Mouse (Mus musculus): Measurements from ENCODE around the gene Gm21885. TPM values are rescaled to one million over a fixed set of nuclear protein-coding genes. Genes with fewer than 3 reads are reported as not detected.

The Gm21885 gene
- total and polyA plus RNA-seq, 3 experiments, result 0.30 to 0.44 TPM; not detected in 1

DNA sequence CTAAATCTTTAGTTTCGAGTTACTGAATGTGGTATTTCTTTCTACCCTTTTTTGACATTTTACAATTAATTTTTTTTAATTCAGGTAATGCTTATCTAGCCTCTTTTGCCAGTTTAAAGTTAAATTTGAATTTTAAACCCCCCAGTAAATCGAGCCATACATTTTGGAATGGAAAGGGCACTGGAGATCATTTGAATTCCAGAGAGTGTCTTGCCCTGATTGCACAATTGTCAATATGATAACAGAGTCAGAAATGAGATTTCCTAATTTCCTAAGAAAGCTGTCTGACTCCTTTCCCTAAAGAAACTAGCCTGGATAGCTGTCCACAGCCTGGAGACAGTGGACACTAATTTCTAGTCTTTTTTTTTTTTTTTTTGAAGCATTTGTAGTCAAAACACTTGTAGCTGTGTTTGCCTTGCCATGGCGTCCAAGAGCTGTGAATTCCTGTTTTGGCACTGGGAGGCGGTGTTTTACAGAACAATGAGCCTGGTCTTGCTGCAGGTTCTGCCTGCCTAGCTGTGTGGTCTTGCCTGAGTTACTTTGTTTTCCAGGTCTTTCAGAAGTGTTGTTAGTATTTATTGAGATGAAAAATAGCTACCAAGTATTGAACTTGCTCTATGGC lies 47.7 kb downstream of the Gm21885 start:
- 30% methylated on average over 4 of the region's 4 CpGs for WGBS
- DNase-seq, result peak; percentile 51 to 52
- Histone ChIP-seq H3K27ac (peak overlapping the region; percentile 15), H3K9ac (ENCODE audit: low read depth, low read length) (no peak overlapping the region), H3K4me3 (no peak overlapping the region), H3K4me1 (ENCODE audit: control insufficient read depth, insufficient read depth, low read length) (peaks cover 11% of the 10 kb centered on the region), H3K79me2 (replicated peaks; ENCODE audit: control insufficient read depth, insufficient read depth, low read length) (peaks cover 4% of the 10 kb centered on the region; the same call in 1 of the 2 replicates), H3K36me3 (ENCODE audit: control insufficient read depth, insufficient read depth, low read length) (peaks cover 37% of the 10 kb centered on the region), H3K27me3 (ENCODE audit: control insufficient read depth, insufficient read depth, low read length) (no peaks in the 10 kb centered on the region)
- intact Hi-C loops (cut with DNase I), result loop anchor here (1.0 to 5.0 kb wide), 2 partner anchors 75 to 218 kb away; partner anchors contain the start of gene Rsad1
- TF ChIP-seq CTCF (IDR thresholded peaks at IDR 0.05), result peak; percentile 72
- no peak for TF ChIP-seq POLR2A (IDR thresholded peaks at IDR 0.05; ENCODE audit: insufficient read depth, low read depth, low read length)
- 0 out of 2 replicates have a peak, but pooled peaks have one; percentile 50 for TF ChIP-seq EP300 (IDR thresholded peaks at IDR 0.05; ENCODE audit: insufficient read depth, low read depth, low read length)

DNA sequence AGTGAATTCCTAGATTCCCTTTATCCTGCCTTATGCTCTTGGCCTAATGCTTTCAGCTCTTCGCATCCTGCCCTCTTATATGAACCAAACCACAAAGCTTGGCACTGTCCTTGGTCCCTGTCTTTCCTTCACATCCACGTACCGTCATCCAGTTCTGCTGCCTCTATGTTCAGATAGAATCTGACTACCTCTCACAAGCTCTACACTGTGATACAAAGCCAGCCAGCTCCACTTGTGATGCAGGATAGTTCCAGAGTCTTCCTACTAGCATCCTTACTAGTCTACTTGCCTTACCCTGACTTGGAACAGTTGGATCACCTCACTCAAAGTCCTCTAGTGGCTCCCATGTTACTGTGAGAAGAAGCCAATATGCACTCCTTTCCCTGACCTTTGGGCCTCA lies 48.5 kb downstream of the Gm21885 start:
- WGBS, result 61% methylated on average over 3 of the region's 3 CpGs
- no peak overlapping the region; the same call in 1 of the 2 replicates for H3K27ac ChIP-seq
- intact Hi-C loops (cut with DNase I), result no loop called here
- no peak overlapping the region for H3K9ac ChIP-seq (ENCODE audit: low read depth, low read length)
- peaks cover 4% of the 10 kb centered on the region; the same call in 1 of the 2 replicates for H3K79me2 ChIP-seq (replicated peaks; ENCODE audit: control insufficient read depth, insufficient read depth, low read length)
- no peaks in the 10 kb centered on the region for H3K27me3 ChIP-seq (ENCODE audit: control insufficient read depth, insufficient read depth, low read length)
- no peak overlapping the region for H3K4me3 ChIP-seq
- peaks cover 11% of the 10 kb centered on the region for H3K4me1 ChIP-seq (ENCODE audit: control insufficient read depth, insufficient read depth, low read length)
- DNase-seq, result no peak
- TF ChIP-seq POLR2A (IDR thresholded peaks at IDR 0.05; ENCODE audit: insufficient read depth, low read depth, low read length) (no peak), CTCF (IDR thresholded peaks at IDR 0.05) (no peak), EP300 (IDR thresholded peaks at IDR 0.05; ENCODE audit: insufficient read depth, low read depth, low read length) (no peak)
- peaks cover 37% of the 10 kb centered on the region for H3K36me3 ChIP-seq (ENCODE audit: control insufficient read depth, insufficient read depth, low read length)

DNA sequence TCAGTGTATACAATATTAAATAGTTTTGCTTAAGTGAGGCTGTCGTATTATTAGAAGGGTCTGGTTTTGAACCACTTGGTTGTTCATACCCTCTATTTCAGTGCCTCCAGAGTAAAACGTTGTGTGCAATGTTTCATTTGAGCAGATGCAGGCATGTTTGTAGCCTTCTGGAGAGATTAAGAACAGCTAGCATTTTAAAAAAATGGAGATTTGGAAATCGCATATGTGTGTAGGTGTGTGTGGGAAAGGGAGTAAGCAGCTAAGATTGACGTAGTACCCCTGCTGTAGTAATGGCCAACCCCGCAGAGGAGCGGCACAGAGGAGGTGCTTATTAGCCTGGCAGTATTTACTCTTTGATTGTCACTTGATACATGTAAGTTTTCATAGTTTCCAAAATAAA lies 51.1 kb downstream of the Gm21885 start:
- H3K36me3 ChIP-seq (ENCODE audit: control insufficient read depth, insufficient read depth, low read length), result peaks cover 35% of the 10 kb centered on the region
- H3K79me2 ChIP-seq (replicated peaks; ENCODE audit: control insufficient read depth, insufficient read depth, low read length), result peaks cover 4% of the 10 kb centered on the region; the same call in 1 of the 2 replicates
- no peak overlapping the region for H3K4me3 ChIP-seq
- H3K27ac ChIP-seq, result no peak overlapping the region
- intact Hi-C loops (cut with DNase I), result no loop called here
- H3K4me1 ChIP-seq (ENCODE audit: control insufficient read depth, insufficient read depth, low read length), result peaks cover 7% of the 10 kb centered on the region
- WGBS, result 74% methylated on average over 6 of the region's 6 CpGs
- H3K27me3 ChIP-seq (ENCODE audit: control insufficient read depth, insufficient read depth, low read length), result no peaks in the 10 kb centered on the region
- H3K9ac ChIP-seq (ENCODE audit: low read depth, low read length), result no peak overlapping the region
- TF ChIP-seq CTCF (IDR thresholded peaks at IDR 0.05) (no peak), EP300 (IDR thresholded peaks at IDR 0.05; ENCODE audit: insufficient read depth, low read depth, low read length) (no peak), POLR2A (IDR thresholded peaks at IDR 0.05; ENCODE audit: insufficient read depth, low read depth, low read length) (no peak)
- DNase-seq, result no peak

DNA sequence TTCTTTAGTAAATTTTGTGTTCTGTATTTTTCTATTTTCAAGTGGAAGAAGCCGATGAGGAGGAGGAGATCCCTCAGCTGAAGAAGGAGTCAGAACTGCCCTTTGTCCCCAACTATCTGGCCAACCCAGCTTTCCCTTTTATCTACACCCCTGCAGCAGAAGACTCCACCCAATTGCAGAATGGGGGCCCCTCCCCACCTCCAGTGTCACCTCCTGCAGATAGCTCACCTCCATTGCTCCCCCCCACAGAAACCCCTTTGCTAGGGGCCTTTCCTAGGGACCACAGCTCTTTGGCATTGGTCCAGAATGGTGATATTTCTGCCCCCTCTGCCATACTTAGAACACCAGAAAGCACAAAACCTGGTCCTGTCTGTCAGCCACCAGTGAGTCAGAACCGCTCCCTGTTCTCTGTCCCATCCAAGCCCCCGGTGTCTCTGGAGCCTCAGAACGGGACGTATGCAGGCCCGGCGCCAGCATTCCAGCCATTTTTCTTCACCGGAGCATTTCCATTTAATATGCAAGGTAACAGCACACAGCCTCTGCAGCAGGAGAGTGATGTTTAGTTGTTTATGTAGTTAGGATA lies 52.8 kb downstream of the Gm21885 start:
- Histone ChIP-seq H3K4me3 (no peak overlapping the region), H3K27me3 (ENCODE audit: control insufficient read depth, insufficient read depth, low read length) (no peaks in the 10 kb centered on the region), H3K4me1 (ENCODE audit: control insufficient read depth, insufficient read depth, low read length) (peaks cover 7% of the 10 kb centered on the region), H3K27ac (no peak overlapping the region), H3K79me2 (replicated peaks; ENCODE audit: control insufficient read depth, insufficient read depth, low read length) (peaks cover 4% of the 10 kb centered on the region; the same call in 1 of the 2 replicates), H3K9ac (ENCODE audit: low read depth, low read length) (no peak overlapping the region), H3K36me3 (ENCODE audit: control insufficient read depth, insufficient read depth, low read length) (peaks cover 32% of the 10 kb centered on the region)
- DNase-seq, result no peak
- intact Hi-C loops (cut with DNase I), result no loop called here
- 75% methylated on average over 8 of the region's 8 CpGs for WGBS
- TF ChIP-seq EP300 (IDR thresholded peaks at IDR 0.05; ENCODE audit: insufficient read depth, low read depth, low read length) (no peak), CTCF (IDR thresholded peaks at IDR 0.05) (no peak), POLR2A (IDR thresholded peaks at IDR 0.05; ENCODE audit: insufficient read depth, low read depth, low read length) (no peak)

Other genes starting within 250 kb of the Gm21885 start
- gene Tob1, start 70.4 kb upstream of the Gm21885 start, total RNA-seq (2021), result 10 to 100 TPM; 47.6 to 55.1 TPM
- 29.0 and 33.1 TPM in 2 replicates for gene Tob1, start 70.4 kb upstream of the Gm21885 start, polyA plus RNA-seq (2012; rRNA removed)
- 1 to 10 TPM; 4.3 to 6.3 TPM for gene Wfikkn2, start 35.9 kb upstream of the Gm21885 start, total RNA-seq (2021)
- 4.5 and 4.6 TPM in 2 replicates for gene Wfikkn2, start 35.9 kb upstream of the Gm21885 start, polyA plus RNA-seq (2012; rRNA removed)
- 10 to 100 TPM; 32.1 to 36.0 TPM for gene Luc7l3, start 40.1 kb downstream of the Gm21885 start, total RNA-seq (2021)
- gene Luc7l3, start 40.1 kb downstream of the Gm21885 start, polyA plus RNA-seq (2012; rRNA removed), result 8.1 and 17.2 TPM in 2 replicates
- gene Ankrd40, start 46.1 kb downstream of the Gm21885 start, total RNA-seq (2021), result 100 to 1,000 TPM; 254 to 285 TPM
- 287 and 346 TPM in 2 replicates for gene Ankrd40, start 46.1 kb downstream of the Gm21885 start, polyA plus RNA-seq (2012; rRNA removed)
- gene Abcc3, start 111.1 kb downstream of the Gm21885 start, total RNA-seq (2021), result 1 to 10 TPM; 1.6 to 2.3 TPM
- gene Abcc3, start 111.1 kb downstream of the Gm21885 start, polyA plus RNA-seq (2012; rRNA removed), result 1.8 and 2.0 TPM in 2 replicates
- 10 to 100 TPM; 12.2 to 12.9 TPM for gene Cacna1g, start 192.3 kb downstream of the Gm21885 start, total RNA-seq (2021)
- 63.3 and 64.4 TPM in 2 replicates for gene Cacna1g, start 192.3 kb downstream of the Gm21885 start, polyA plus RNA-seq (2012; rRNA removed)
- gene Spata20, start 204.3 kb downstream of the Gm21885 start, total RNA-seq (2021), result under 1 TPM; 0.23 to 0.52 TPM
- 1.3 and 1.5 TPM in 2 replicates for gene Spata20, start 204.3 kb downstream of the Gm21885 start, polyA plus RNA-seq (2012; rRNA removed)
- 10 to 100 TPM; 28.4 to 31.9 TPM for gene Epn3, start 218.1 kb downstream of the Gm21885 start, total RNA-seq (2021)
- 12.6 and 25.7 TPM in 2 replicates for gene Epn3, start 218.1 kb downstream of the Gm21885 start, polyA plus RNA-seq (2012; rRNA removed)
- 1 to 10 TPM in 1 of 2 experiments, under 1 TPM in 1; 0.89 to 1.1 TPM for gene Mycbpap, start 239.9 kb downstream of the Gm21885 start, total RNA-seq (2021)
- 0.32 and 0.72 TPM in 2 replicates for gene Mycbpap, start 239.9 kb downstream of the Gm21885 start, polyA plus RNA-seq (2012; rRNA removed)